Mouse (Mus musculus): ENCODE data around the gene Mcur1. TPM values are rescaled to one million over a fixed set of nuclear protein-coding genes. Genes with fewer than 3 reads are reported as not detected.

Gene Mcur1
- polyA plus RNA-seq, 1 experiment from 2014 or later: 8.2 TPM

DNA sequence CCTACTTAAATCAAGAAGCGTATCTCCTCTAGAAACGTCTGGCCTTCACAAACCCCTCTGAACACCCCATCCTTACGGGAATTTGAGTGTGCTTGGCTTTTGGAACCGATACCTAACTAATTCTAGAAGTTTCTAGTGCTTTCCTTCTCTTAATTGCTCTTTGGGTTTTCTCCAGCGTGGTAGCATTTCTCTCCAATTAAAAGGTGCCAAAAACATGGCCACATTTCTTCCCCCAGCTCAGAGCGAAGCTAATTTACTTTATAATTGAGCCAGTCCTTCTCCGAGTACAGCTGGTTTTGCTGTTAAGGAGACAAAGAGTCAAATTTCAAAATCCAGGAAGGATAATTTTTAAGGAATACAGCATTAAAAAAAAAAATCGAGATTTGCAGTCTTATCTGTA, 23.5 kb upstream of the Mcur1 start:
- no peak overlapping the region for H3K4me3 ChIP-seq
- H3K4me2 ChIP-seq: no peak overlapping the region
- H3K27ac ChIP-seq (replicated peaks): no peak overlapping the region
- WGBS: 59% methylated on average over 8 of the region's 8 CpGs
- H3K9ac ChIP-seq: no peak overlapping the region
- peaks cover 5% of the 10 kb centered on the region; the same call in 1 of the 2 replicates for H3K4me1 ChIP-seq (replicated peaks)
- H3K27me3 ChIP-seq: no peaks in the 10 kb centered on the region
- no peaks in the 10 kb centered on the region for H3K9me3 ChIP-seq
- no peak for ATAC-seq (ENCODE audit: low read depth)
- no peaks in the 10 kb centered on the region for H3K36me3 ChIP-seq

DNA sequence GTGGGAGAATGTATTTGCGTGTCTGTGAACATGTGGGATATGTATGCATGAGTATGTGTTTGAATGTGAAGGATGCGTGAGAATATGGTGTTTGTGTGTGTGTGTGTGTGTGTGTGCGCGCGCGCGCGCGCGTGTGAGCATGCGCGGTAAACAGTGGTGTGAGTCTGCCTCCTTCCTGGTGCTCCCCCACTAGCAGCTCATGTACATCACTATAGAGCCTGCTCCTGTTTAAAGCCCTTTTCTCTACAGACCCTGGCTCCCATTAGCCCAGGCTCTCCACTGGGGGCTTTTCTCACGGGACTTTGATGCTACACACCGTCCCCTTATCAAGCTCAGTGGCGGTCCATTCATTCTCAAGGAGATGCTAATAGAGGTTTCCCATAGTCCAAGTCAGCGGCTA, 23.0 kb upstream of the Mcur1 start:
- peak overlapping the region; percentile 36 for H3K4me2 ChIP-seq
- no peak overlapping the region for H3K27ac ChIP-seq (replicated peaks)
- no peaks in the 10 kb centered on the region for H3K36me3 ChIP-seq
- no peak overlapping the region for H3K9ac ChIP-seq
- peak overlapping the region; percentile 18 for H3K4me3 ChIP-seq
- H3K9me3 ChIP-seq: no peaks in the 10 kb centered on the region
- no peaks in the 10 kb centered on the region for H3K27me3 ChIP-seq
- 47% methylated on average over 16 of the region's 16 CpGs for WGBS
- no peak for ATAC-seq (ENCODE audit: low read depth)
- peaks cover 5% of the 10 kb centered on the region; the same call in 1 of the 2 replicates for H3K4me1 ChIP-seq (replicated peaks)

DNA sequence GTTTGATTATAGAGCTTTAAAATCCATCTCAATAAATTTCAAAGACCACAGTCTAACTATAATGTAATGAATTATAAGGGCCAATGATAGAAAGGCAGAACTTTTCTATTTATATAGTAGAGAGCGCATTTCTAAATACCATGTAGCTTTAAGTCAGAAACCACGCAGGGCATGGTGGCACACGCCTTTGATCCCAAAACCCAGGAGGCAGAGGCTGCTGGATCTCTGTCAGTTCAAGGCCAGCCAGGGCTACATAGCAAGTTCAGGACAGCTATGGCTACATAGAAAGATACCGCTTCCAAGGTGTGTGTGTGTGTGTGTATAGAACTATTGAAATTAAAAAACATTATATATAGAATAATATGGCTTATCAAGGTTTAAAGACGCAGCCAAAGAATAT, 20.7 kb upstream of the Mcur1 start:
- Histone ChIP-seq H3K9me3 (no peaks in the 10 kb centered on the region), H3K27me3 (no peaks in the 10 kb centered on the region), H3K36me3 (no peaks in the 10 kb centered on the region), H3K9ac (no peak overlapping the region), H3K4me1 (replicated peaks) (peaks cover 5% of the 10 kb centered on the region; the same call in 1 of the 2 replicates), H3K4me2 (no peak overlapping the region), H3K4me3 (no peak overlapping the region), H3K27ac (replicated peaks) (no peak overlapping the region)
- ATAC-seq (ENCODE audit: low read depth): no peak
- WGBS: 92% methylated on average over 5 of the region's 5 CpGs

- H3K36me3 ChIP-seq: no peaks in the 10 kb centered on the region
- H3K27ac ChIP-seq (replicated peaks): no peak overlapping the region
- peaks cover 5% of the 10 kb centered on the region; the same call in 1 of the 2 replicates for H3K4me1 ChIP-seq (replicated peaks)
- H3K4me3 ChIP-seq: no peak overlapping the region
- no peaks in the 10 kb centered on the region for H3K9me3 ChIP-seq
- no peak overlapping the region for H3K4me2 ChIP-seq
- H3K27me3 ChIP-seq: no peaks in the 10 kb centered on the region
- WGBS: 27% methylated on average over 18 of the region's 18 CpGs
- no peak overlapping the region for H3K9ac ChIP-seq
- ATAC-seq (ENCODE audit: low read depth): no peak
Measured at GRCm38 (mm10) chr13:43579740-43580139, 19.7 kb upstream of the Mcur1 start.

GRCm38 (mm10) chr13:43577766-43578165, 17.8 kb upstream of the Mcur1 start:
- ATAC-seq (ENCODE audit: low read depth): no peak
- no peaks in the 10 kb centered on the region for H3K27me3 ChIP-seq
- 79% methylated on average over 12 of the region's 12 CpGs for WGBS

GRCm38 (mm10) chr13:43577254-43577653, 17.3 kb upstream of the Mcur1 start:
- 70% methylated on average over 5 of the region's 5 CpGs for WGBS
- H3K4me1 ChIP-seq (replicated peaks): no peaks in the 10 kb centered on the region
- no peak for ATAC-seq (ENCODE audit: low read depth)

More at GRCm38 (mm10) chr13:43577766-43578165, 17.8 kb upstream of the Mcur1 start:
- Histone ChIP-seq H3K9ac (no peak overlapping the region), H3K27ac (replicated peaks) (no peak overlapping the region), H3K9me3 (no peaks in the 10 kb centered on the region), H3K4me3 (no peak overlapping the region), H3K4me2 (no peak overlapping the region), H3K4me1 (replicated peaks) (peaks cover under 1% of the 10 kb centered on the region; the same call in 1 of the 2 replicates), H3K36me3 (no peaks in the 10 kb centered on the region)

DNA sequence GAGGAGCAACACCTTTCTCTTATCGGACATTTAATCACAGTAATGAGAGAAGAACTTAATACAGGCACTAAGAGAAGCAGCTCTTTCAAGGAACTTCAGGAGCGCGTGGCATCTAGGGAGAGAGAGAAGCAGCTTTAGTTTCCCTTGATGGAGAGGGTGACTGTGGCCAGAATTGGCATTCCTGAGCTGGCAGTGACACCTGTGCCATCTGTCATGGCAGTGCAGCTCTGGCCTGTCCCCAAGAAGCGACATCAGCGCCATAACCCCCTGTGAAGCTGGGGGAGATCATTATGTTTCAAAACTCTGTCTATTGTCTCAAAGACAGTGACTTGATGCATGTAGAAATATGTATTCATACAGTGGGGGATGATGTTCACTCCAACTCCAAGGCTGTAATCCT, 15.4 kb upstream of the Mcur1 start:
- H3K4me2 ChIP-seq: no peak overlapping the region
- 0 out of 2 replicates have a peak, but pooled peaks cover 8% of the 10 kb centered on the region for H3K9me3 ChIP-seq

More at GRCm38 (mm10) chr13:43577254-43577653, 17.3 kb upstream of the Mcur1 start:
- no peaks in the 10 kb centered on the region for H3K36me3 ChIP-seq
- no peak overlapping the region for H3K4me2 ChIP-seq
- H3K27me3 ChIP-seq: no peaks in the 10 kb centered on the region
- no peaks in the 10 kb centered on the region for H3K9me3 ChIP-seq
- H3K27ac ChIP-seq (replicated peaks): no peak overlapping the region
- H3K9ac ChIP-seq: no peak overlapping the region
- no peak overlapping the region for H3K4me3 ChIP-seq

GRCm38 (mm10) chr13:43573979-43574378, 14.0 kb upstream of the Mcur1 start:
- no peak overlapping the region for H3K4me3 ChIP-seq
- 85% methylated on average over 2 of the region's 2 CpGs for WGBS
- H3K27ac ChIP-seq (replicated peaks): no peak overlapping the region
- ATAC-seq (ENCODE audit: low read depth): no peak
- H3K27me3 ChIP-seq: no peaks in the 10 kb centered on the region
- H3K9ac ChIP-seq: no peak overlapping the region
- H3K36me3 ChIP-seq: no peaks in the 10 kb centered on the region
- H3K9me3 ChIP-seq: 0 out of 2 replicates have a peak, but pooled peaks cover 8% of the 10 kb centered on the region
- H3K4me1 ChIP-seq (replicated peaks): no peaks in the 10 kb centered on the region
- H3K4me2 ChIP-seq: no peak overlapping the region

More for the DNA sequence above, 15.4 kb upstream of the Mcur1 start:
- Histone ChIP-seq H3K9ac (no peak overlapping the region), H3K27me3 (no peaks in the 10 kb centered on the region), H3K4me3 (no peak overlapping the region), H3K36me3 (no peaks in the 10 kb centered on the region), H3K27ac (replicated peaks) (no peak overlapping the region), H3K4me1 (replicated peaks) (no peaks in the 10 kb centered on the region)
- ATAC-seq (ENCODE audit: low read depth): no peak
- WGBS: 95% methylated on average over 5 of the region's 5 CpGs

GRCm38 (mm10) chr13:43567141-43567891, 7.3 kb upstream of the Mcur1 start:
- H3K9ac ChIP-seq: no peak overlapping the region
- no peaks in the 10 kb centered on the region for H3K27me3 ChIP-seq
- no peak for ATAC-seq (ENCODE audit: low read depth)
- 0 out of 2 replicates have a peak, but pooled peaks cover 3% of the 10 kb centered on the region for H3K4me1 ChIP-seq (replicated peaks)
- 0 out of 2 replicates have a peak, but pooled peaks cover 8% of the 10 kb centered on the region for H3K9me3 ChIP-seq
- no peaks in the 10 kb centered on the region for H3K36me3 ChIP-seq
- WGBS: 74% methylated on average over 25 of the region's 25 CpGs
- H3K4me3 ChIP-seq: no peak overlapping the region
- no peak overlapping the region for H3K27ac ChIP-seq (replicated peaks)
- H3K4me2 ChIP-seq: no peak overlapping the region

DNA sequence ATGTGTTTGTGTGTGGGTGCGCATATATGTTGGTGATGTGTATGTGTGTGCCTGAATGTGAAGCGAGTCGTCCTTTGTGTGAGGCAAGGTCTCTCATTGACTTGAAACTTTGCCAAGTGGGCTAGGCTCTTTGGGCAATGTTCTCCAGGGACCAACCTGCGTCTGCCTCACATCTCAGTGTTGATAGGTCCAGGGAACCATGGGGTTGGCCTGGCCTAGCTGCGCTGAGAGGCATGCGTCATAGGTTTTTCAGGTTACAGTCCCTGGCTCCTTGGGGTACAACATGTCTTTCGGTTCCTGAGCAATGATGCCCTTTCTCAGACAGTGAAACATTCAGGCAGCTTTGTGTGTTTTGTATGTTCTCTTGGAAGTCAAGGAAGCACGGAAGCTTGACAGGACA, 6.2 kb upstream of the Mcur1 start:
- H3K4me2 ChIP-seq: no peak overlapping the region
- no peaks in the 10 kb centered on the region for H3K36me3 ChIP-seq
- H3K27me3 ChIP-seq: no peaks in the 10 kb centered on the region; the same call in 1 of the 2 replicates
- peaks cover 3% of the 10 kb centered on the region; the same call in 1 of the 2 replicates for H3K4me1 ChIP-seq (replicated peaks)
- H3K27ac ChIP-seq (replicated peaks): no peak overlapping the region
- 0 out of 2 replicates have a peak, but pooled peaks cover 7% of the 10 kb centered on the region for H3K9me3 ChIP-seq
- 86% methylated on average over 8 of the region's 8 CpGs for WGBS
- H3K4me3 ChIP-seq: no peak overlapping the region
- no peak for ATAC-seq (ENCODE audit: low read depth)
- no peak overlapping the region for H3K9ac ChIP-seq

DNA sequence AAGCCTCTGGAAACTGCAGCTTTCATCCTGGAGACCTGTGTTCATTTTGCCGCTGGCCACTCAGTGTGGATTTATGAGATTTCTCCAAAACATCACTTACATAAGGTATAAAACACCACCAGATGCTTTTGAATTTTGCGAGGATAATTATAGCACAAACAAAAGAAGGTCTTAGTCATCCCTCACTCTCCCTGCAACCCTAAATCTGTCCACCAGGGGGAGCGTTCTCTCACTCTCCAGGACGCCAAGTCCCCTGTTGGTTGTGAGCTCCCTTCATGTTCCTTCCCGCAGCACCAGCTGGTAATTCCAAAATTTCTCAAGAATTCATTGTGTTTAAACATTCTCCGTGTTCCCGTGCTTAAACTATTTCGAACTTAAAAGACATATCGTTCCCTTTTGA, 5.4 kb upstream of the Mcur1 start:
- no peaks in the 10 kb centered on the region for H3K9me3 ChIP-seq
- no peak for ATAC-seq (ENCODE audit: low read depth)
- WGBS: 18% methylated on average over 9 of the region's 9 CpGs
- no peak overlapping the region for H3K4me2 ChIP-seq
- peaks cover 3% of the 10 kb centered on the region; the same call in 1 of the 2 replicates for H3K4me1 ChIP-seq (replicated peaks)
- H3K27ac ChIP-seq (replicated peaks): no peak overlapping the region
- no peak overlapping the region for H3K9ac ChIP-seq
- H3K36me3 ChIP-seq: no peaks in the 10 kb centered on the region
- no peak overlapping the region for H3K4me3 ChIP-seq
- no peaks in the 10 kb centered on the region; the same call in 1 of the 2 replicates for H3K27me3 ChIP-seq

- H3K4me2 ChIP-seq: no peak overlapping the region
- 90% methylated on average over 5 of the region's 5 CpGs for WGBS
- H3K9ac ChIP-seq: no peak overlapping the region
- peaks cover 3% of the 10 kb centered on the region; the same call in 1 of the 2 replicates for H3K4me1 ChIP-seq (replicated peaks)
- no peak for ATAC-seq (ENCODE audit: low read depth)
- H3K4me3 ChIP-seq: no peak overlapping the region
- no peaks in the 10 kb centered on the region; the same call in 1 of the 2 replicates for H3K27me3 ChIP-seq
- H3K9me3 ChIP-seq: no peaks in the 10 kb centered on the region
- H3K27ac ChIP-seq (replicated peaks): no peak overlapping the region
- no peaks in the 10 kb centered on the region for H3K36me3 ChIP-seq
Measured at GRCm38 (mm10) chr13:43564733-43565132, 4.7 kb upstream of the Mcur1 start.

All from neural tube, embryonic 13.5 days (tissue).